Mouse (Mus musculus): ENCODE results near the gene Fam234b.

DNA sequence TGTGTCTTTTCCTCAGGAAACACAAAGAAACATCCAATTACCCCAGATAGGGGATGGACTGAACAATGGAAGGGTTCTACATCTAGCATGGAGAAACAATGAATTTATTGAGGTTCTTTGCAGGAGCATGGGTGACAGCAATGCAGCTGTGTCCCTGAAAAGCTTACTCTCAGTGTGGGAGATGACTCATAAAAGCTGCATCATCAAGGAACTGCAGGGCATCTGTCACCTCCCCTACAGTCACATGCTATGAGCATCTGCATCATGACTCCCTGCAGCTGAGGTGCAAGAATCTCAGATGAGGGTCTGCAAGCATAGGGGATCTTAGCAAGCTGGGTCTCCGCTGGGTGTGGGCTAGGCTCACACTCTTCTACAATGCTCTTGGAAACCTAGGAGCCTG is 22.8 kb upstream of the Fam234b start:
- TF ChIP-seq CTCF (IDR thresholded peaks at IDR 0.05; ENCODE audit: extremely low read depth, insufficient read length, insufficient replicate concordance, low read depth, low read length): no peak
- no peak for TF ChIP-seq POLR2A (IDR thresholded peaks at IDR 0.05; ENCODE audit: low read depth, low read length)

Data from small intestine, adult 2 months (tissue).